Mouse (Mus musculus) ES-Bruce4 (cell line): ENCODE measurements around the gene Knop1. TPM values are rescaled to one million over a fixed set of nuclear protein-coding genes. Genes with fewer than 3 reads are reported as not detected.

Experiments
- H3K27ac ChIP-seq: 2 replicates; pipeline ENCODE4 v1.5.1; 2012; ENCODE audit warnings: low read length, inconsistent platforms; ENCODE audit not compliant: insufficient read depth
- H3K27me3 ChIP-seq: 2 replicates; pipeline ENCODE4 v1.6.1; 2012; ENCODE audit warnings: mild to moderate bottlenecking, low read length, inconsistent platforms; ENCODE audit not compliant: control insufficient read depth, poor library complexity, insufficient read depth, severe bottlenecking
- H3K36me3 ChIP-seq: 2 replicates; pipeline ENCODE4 v1.6.1; 2012; ENCODE audit warnings: inconsistent platforms, mild to moderate bottlenecking, low read length, moderate library complexity; ENCODE audit not compliant: control insufficient read depth, poor library complexity, insufficient read depth, severe bottlenecking
- H3K4me1 ChIP-seq: one replicate; pipeline ENCODE4 v1.8.1; 2011; ENCODE audit warnings: low read length; ENCODE audit not compliant: control insufficient read depth, insufficient read depth
- H3K4me3 ChIP-seq: 2 replicates; pipeline ENCODE4 v1.5.1; 2011; ENCODE audit warnings: low read depth, mild to moderate bottlenecking, low read length
- H3K9ac ChIP-seq: 2 replicates; pipeline ENCODE4 v1.6.1; 2012; ENCODE audit warnings: low read depth, mild to moderate bottlenecking, inconsistent platforms; ENCODE audit not compliant: poor library complexity, severe bottlenecking
- H3K9me3 ChIP-seq: replicated peaks from 2 replicates; pipeline ENCODE4 v1.6.1; 2012; ENCODE audit warnings: mild to moderate bottlenecking, low read length, inconsistent platforms; ENCODE audit not compliant: control insufficient read depth, poor library complexity, insufficient read depth, severe bottlenecking
- CTCF ChIP-seq: IDR thresholded peaks from one replicate; pipeline ENCODE4 v1.8.1; 2011; ENCODE audit warnings: low read depth, low read length
- EP300 ChIP-seq: IDR thresholded peaks from 2 replicates; pipeline ENCODE4 v1.6.1; 2011; ENCODE audit warnings: low read depth, low read length; ENCODE audit not compliant: insufficient read depth
- POLR2A ChIP-seq: IDR thresholded peaks from one replicate; pipeline ENCODE4 v1.8.1; 2011; ENCODE audit warnings: low read length; ENCODE audit not compliant: insufficient read depth
- polyA plus RNA-seq: library from polyadenylated mRNA; stranded (reverse); fragments of >200 nt; gene quantifications from 2 replicates; pipeline ENCODE4 v1.2.4, GENCODE M21; 2011; ENCODE audit warnings: low read depth; ENCODE audit not compliant: missing spikeins, insufficient read depth, insufficient read length

Gene Knop1
- polyA plus RNA-seq, 1 experiment, result 82.5 TPM

- Histone ChIP-seq H3K9me3 (no peaks in the 10 kb centered on the region), H3K9ac (no peak overlapping the region), H3K4me1 (peaks cover 13% of the 10 kb centered on the region), H3K4me3 (no peak overlapping the region), H3K27ac (0 out of 2 replicates have a peak overlapping the region, but pooled peaks have one; percentile 39), H3K36me3 (no peaks in the 10 kb centered on the region), H3K27me3 (no peaks in the 10 kb centered on the region)
- TF ChIP-seq EP300 (no peak), CTCF (no peak), POLR2A (no peak)
Measured at GRCm38 (mm10) chr7:118821887-118822556, 34.0 kb downstream of the Knop1 start.

DNA sequence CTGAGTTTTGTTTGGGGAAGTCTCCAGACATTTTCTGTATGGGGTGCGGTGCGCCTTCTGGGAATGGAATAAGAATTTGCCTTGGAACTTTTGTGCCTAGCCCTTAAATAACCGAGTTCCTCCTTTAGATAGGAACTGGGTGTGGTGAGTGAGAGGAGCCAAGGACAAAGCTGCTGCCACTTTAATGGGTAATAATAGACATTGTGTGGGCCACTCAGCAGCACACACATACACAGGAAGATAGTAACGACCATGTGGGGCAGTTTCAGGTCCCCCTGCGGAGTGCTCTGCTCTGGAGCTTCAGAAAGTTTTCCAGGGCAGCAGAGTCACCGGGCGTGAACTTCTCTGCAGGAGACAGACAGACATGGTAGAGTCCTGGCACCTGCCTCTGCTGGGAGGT, 34.7 kb downstream of the Knop1 start:
- Histone ChIP-seq H3K27ac (peak overlapping the region; percentile 61), H3K4me3 (no peak overlapping the region), H3K36me3 (no peaks in the 10 kb centered on the region), H3K9ac (no peak overlapping the region), H3K9me3 (no peaks in the 10 kb centered on the region), H3K4me1 (peaks cover 13% of the 10 kb centered on the region), H3K27me3 (no peaks in the 10 kb centered on the region)
- TF ChIP-seq CTCF, result no peak
- no peak for TF ChIP-seq EP300
- no peak for TF ChIP-seq POLR2A

DNA sequence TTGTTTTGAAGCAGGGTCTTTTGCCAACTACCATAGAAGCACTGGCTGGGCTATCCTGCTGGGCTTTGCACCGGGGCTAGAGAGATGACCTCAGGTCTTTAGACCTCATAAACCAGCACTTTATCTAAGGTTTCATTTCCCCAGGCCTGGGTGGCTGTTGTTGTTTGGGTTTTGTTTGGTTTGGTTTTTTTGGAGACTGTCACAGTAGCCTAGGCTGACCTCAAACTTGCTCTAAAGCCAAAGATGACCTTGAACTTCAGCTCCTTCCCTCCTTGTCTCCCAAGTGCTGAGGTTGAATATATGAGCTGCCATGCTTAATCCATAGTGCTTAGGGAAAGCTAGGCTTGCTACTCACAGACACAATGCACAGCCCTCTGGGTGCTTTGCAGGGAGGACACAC, 36.4 kb downstream of the Knop1 start:
- H3K4me1 ChIP-seq, result peaks cover 13% of the 10 kb centered on the region

GRCm38 (mm10) chr7:118817741-118818140, 38.3 kb downstream of the Knop1 start:
- peaks cover 13% of the 10 kb centered on the region for H3K4me1 ChIP-seq
- no peaks in the 10 kb centered on the region for H3K9me3 ChIP-seq
- TF ChIP-seq EP300, result no peak
- TF ChIP-seq CTCF, result no peak
- TF ChIP-seq POLR2A, result no peak
- H3K27ac ChIP-seq, result no peak overlapping the region
- H3K9ac ChIP-seq, result no peak overlapping the region
- no peaks in the 10 kb centered on the region for H3K27me3 ChIP-seq
- H3K4me3 ChIP-seq, result no peak overlapping the region
- H3K36me3 ChIP-seq, result no peaks in the 10 kb centered on the region

More for the DNA sequence above, 36.4 kb downstream of the Knop1 start:
- TF ChIP-seq EP300, result no peak
- no peak for TF ChIP-seq CTCF
- no peak for TF ChIP-seq POLR2A
- Histone ChIP-seq H3K4me3 (no peak overlapping the region), H3K9me3 (no peaks in the 10 kb centered on the region), H3K27me3 (no peaks in the 10 kb centered on the region), H3K9ac (no peak overlapping the region), H3K36me3 (no peaks in the 10 kb centered on the region), H3K27ac (no peak overlapping the region)

GRCm38 (mm10) chr7:118816275-118816674, 39.8 kb downstream of the Knop1 start:
- Histone ChIP-seq H3K9me3 (no peaks in the 10 kb centered on the region), H3K4me3 (no peak overlapping the region), H3K27me3 (no peaks in the 10 kb centered on the region), H3K36me3 (no peaks in the 10 kb centered on the region), H3K9ac (no peak overlapping the region), H3K4me1 (peaks cover 13% of the 10 kb centered on the region), H3K27ac (no peak overlapping the region)
- TF ChIP-seq POLR2A, result no peak
- no peak for TF ChIP-seq EP300
- no peak for TF ChIP-seq CTCF

DNA sequence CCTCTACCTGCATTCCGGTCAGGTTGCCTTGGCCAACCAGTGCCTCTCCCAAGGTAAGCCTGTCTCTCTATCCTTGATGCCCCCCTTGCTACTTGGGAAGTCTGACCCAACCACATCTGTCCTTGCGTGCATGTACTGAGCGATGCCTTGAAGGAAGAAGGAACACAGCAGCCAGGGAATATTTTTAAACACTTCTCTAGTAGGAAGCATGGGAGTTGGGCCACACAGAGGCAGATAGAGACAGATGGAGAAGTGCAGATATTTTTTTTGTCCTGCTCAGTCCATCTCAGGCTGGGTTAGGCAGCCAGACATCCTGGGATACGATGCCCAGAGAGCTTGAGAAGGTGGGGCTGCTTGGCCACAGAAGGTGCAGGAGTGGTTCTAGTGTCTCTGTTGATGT, 42.5 kb downstream of the Knop1 start:
- Histone ChIP-seq H3K27ac (no peak overlapping the region), H3K27me3 (no peaks in the 10 kb centered on the region), H3K36me3 (no peaks in the 10 kb centered on the region), H3K4me3 (no peak overlapping the region), H3K9me3 (no peaks in the 10 kb centered on the region), H3K4me1 (peaks cover 12% of the 10 kb centered on the region), H3K9ac (no peak overlapping the region)
- TF ChIP-seq POLR2A (no peak), EP300 (no peak), CTCF (no peak)
